Mouse (Mus musculus): ENCODE data around the gene Cxcl16. TPM values are rescaled to one million over a fixed set of nuclear protein-coding genes. Genes with fewer than 3 reads are reported as not detected.
"Not testable (repeated sequence)": the region's sequence is repeated elsewhere in the genome, so short reads cannot be mapped to it uniquely, and the experiment has no call there.

Gene Cxcl16
- polyA plus RNA-seq, 1 experiment from 2014 or later = 6.0 TPM

- Histone ChIP-seq H3K9me3 (ENCODE audit: control insufficient read depth, low read length) (no peaks in the 10 kb centered on the region), H3K36me3 (ENCODE audit: control insufficient read depth, insufficient read depth, low read length) (no peaks in the 10 kb centered on the region), H3K4me1 (ENCODE audit: control insufficient read depth, insufficient read depth, low read length) (no peaks in the 10 kb centered on the region), H3K4me3 (ENCODE audit: low read length) (no peak overlapping the region), H3K27me3 (ENCODE audit: control insufficient read depth, insufficient read depth, low read length) (no peaks in the 10 kb centered on the region), H3K9ac (ENCODE audit: low read depth, low read length) (no peak overlapping the region), H3K4me2 (replicated peaks; ENCODE audit: low read depth, low read length) (no peak overlapping the region), H3K27ac (ENCODE audit: low read depth, low read length) (no peak overlapping the region)
- no peak for ATAC-seq (ENCODE audit: low FRiP score, low TSS enrichment)
- WGBS = 36% methylated on average over 4 of the region's 4 CpGs
Observed at GRCm38 (mm10) chr11:70487816-70488215, 28.0 kb upstream of the Cxcl16 start.

- WGBS = 54% methylated on average over 2 of the region's 2 CpGs
- Histone ChIP-seq H3K27me3 (ENCODE audit: control insufficient read depth, insufficient read depth, low read length) (no peaks in the 10 kb centered on the region), H3K4me1 (ENCODE audit: control insufficient read depth, insufficient read depth, low read length) (no peaks in the 10 kb centered on the region), H3K9ac (ENCODE audit: low read depth, low read length) (no peak overlapping the region), H3K9me3 (ENCODE audit: control insufficient read depth, low read length) (no peaks in the 10 kb centered on the region), H3K4me2 (replicated peaks; ENCODE audit: low read depth, low read length) (no peak overlapping the region), H3K27ac (ENCODE audit: low read depth, low read length) (no peak overlapping the region), H3K4me3 (ENCODE audit: low read length) (no peak overlapping the region), H3K36me3 (ENCODE audit: control insufficient read depth, insufficient read depth, low read length) (no peaks in the 10 kb centered on the region)
- ATAC-seq (ENCODE audit: low FRiP score, low TSS enrichment) = peak; percentile 16; the same call in 1 of the 2 replicates
Observed at GRCm38 (mm10) chr11:70485498-70485897, 25.7 kb upstream of the Cxcl16 start.

GRCm38 (mm10) chr11:70474872-70475534 is 15.2 kb upstream of the Cxcl16 start:
- Histone ChIP-seq H3K4me1 (ENCODE audit: control insufficient read depth, insufficient read depth, low read length) (peaks cover 4% of the 10 kb centered on the region; the same call in 1 of the 2 replicates), H3K27ac (ENCODE audit: low read depth, low read length) (peak overlapping the region; percentile 14; the same call in 1 of the 2 replicates), H3K4me2 (replicated peaks; ENCODE audit: low read depth, low read length) (no peak overlapping the region; the same call in 1 of the 2 replicates), H3K9me3 (ENCODE audit: control insufficient read depth, low read length) (no peaks in the 10 kb centered on the region), H3K36me3 (ENCODE audit: control insufficient read depth, insufficient read depth, low read length) (no peaks in the 10 kb centered on the region), H3K4me3 (ENCODE audit: low read length) (no peak overlapping the region), H3K27me3 (ENCODE audit: control insufficient read depth, insufficient read depth, low read length) (no peaks in the 10 kb centered on the region), H3K9ac (ENCODE audit: low read depth, low read length) (no peak overlapping the region)
- ATAC-seq (ENCODE audit: low FRiP score, low TSS enrichment) = peak; percentile 46; the same call in 1 of the 2 replicates
- WGBS = 58% methylated on average over 12 of the region's 12 CpGs

GRCm38 (mm10) chr11:70473291-70473690 is 13.5 kb upstream of the Cxcl16 start:
- H3K4me1 ChIP-seq (ENCODE audit: control insufficient read depth, insufficient read depth, low read length); H3K9me3 ChIP-seq (ENCODE audit: control insufficient read depth, low read length); H3K27me3 ChIP-seq (ENCODE audit: control insufficient read depth, insufficient read depth, low read length); H3K36me3 ChIP-seq (ENCODE audit: control insufficient read depth, insufficient read depth, low read length); H3K4me3 ChIP-seq (ENCODE audit: low read length); H3K4me2 ChIP-seq (replicated peaks; ENCODE audit: low read depth, low read length); H3K27ac ChIP-seq (ENCODE audit: low read depth, low read length); ATAC-seq (ENCODE audit: low FRiP score, low TSS enrichment); H3K9ac ChIP-seq (ENCODE audit: low read depth, low read length): not testable (repeated sequence)
- 70% methylated on average over 5 of the region's 5 CpGs for WGBS

GRCm38 (mm10) chr11:70472716-70473115 is 12.9 kb upstream of the Cxcl16 start:
- no peaks in the 10 kb centered on the region for H3K27me3 ChIP-seq (ENCODE audit: control insufficient read depth, insufficient read depth, low read length)
- ATAC-seq (ENCODE audit: low FRiP score, low TSS enrichment) = no peak
- no peak overlapping the region for H3K27ac ChIP-seq (ENCODE audit: low read depth, low read length)

GRCm38 (mm10) chr11:70469764-70470163 is 10.0 kb upstream of the Cxcl16 start:
- Histone ChIP-seq H3K27me3 (ENCODE audit: control insufficient read depth, insufficient read depth, low read length) (peaks cover 7% of the 10 kb centered on the region; the same call in 1 of the 2 replicates), H3K27ac (ENCODE audit: low read depth, low read length) (no peak overlapping the region), H3K4me2 (replicated peaks; ENCODE audit: low read depth, low read length) (no peak overlapping the region), H3K36me3 (ENCODE audit: control insufficient read depth, insufficient read depth, low read length) (no peaks in the 10 kb centered on the region), H3K9ac (ENCODE audit: low read depth, low read length) (no peak overlapping the region), H3K4me1 (ENCODE audit: control insufficient read depth, insufficient read depth, low read length) (peaks cover 13% of the 10 kb centered on the region; the same call in 1 of the 2 replicates), H3K4me3 (ENCODE audit: low read length) (no peak overlapping the region), H3K9me3 (ENCODE audit: control insufficient read depth, low read length) (no peaks in the 10 kb centered on the region)
- WGBS = 91% methylated on average over 3 of the region's 3 CpGs
- ATAC-seq (ENCODE audit: low FRiP score, low TSS enrichment) = no peak

More at GRCm38 (mm10) chr11:70472716-70473115, 12.9 kb upstream of the Cxcl16 start:
- Histone ChIP-seq H3K36me3 (ENCODE audit: control insufficient read depth, insufficient read depth, low read length) (no peaks in the 10 kb centered on the region), H3K9me3 (ENCODE audit: control insufficient read depth, low read length) (no peaks in the 10 kb centered on the region), H3K4me3 (ENCODE audit: low read length) (no peak overlapping the region), H3K4me1 (ENCODE audit: control insufficient read depth, insufficient read depth, low read length) (peaks cover 4% of the 10 kb centered on the region; the same call in 1 of the 2 replicates), H3K9ac (ENCODE audit: low read depth, low read length) (no peak overlapping the region), H3K4me2 (replicated peaks; ENCODE audit: low read depth, low read length) (no peak overlapping the region)

- no peak for ATAC-seq (ENCODE audit: low FRiP score, low TSS enrichment)
- Histone ChIP-seq H3K4me2 (replicated peaks; ENCODE audit: low read depth, low read length) (no peak overlapping the region), H3K27me3 (ENCODE audit: control insufficient read depth, insufficient read depth, low read length) (peaks cover 14% of the 10 kb centered on the region; the same call in 1 of the 2 replicates)
Observed at GRCm38 (mm10) chr11:70467902-70468619, 8.3 kb upstream of the Cxcl16 start.

GRCm38 (mm10) chr11:70465824-70466223 is 6.0 kb upstream of the Cxcl16 start:
- peak overlapping the region; percentile 28; the same call in 1 of the 2 replicates for H3K9ac ChIP-seq (ENCODE audit: low read depth, low read length)
- peaks cover 14% of the 10 kb centered on the region; the same call in 1 of the 2 replicates for H3K27me3 ChIP-seq (ENCODE audit: control insufficient read depth, insufficient read depth, low read length)
- peak overlapping the region; percentile 46 for H3K4me2 ChIP-seq (replicated peaks; ENCODE audit: low read depth, low read length)
- no peak for ATAC-seq (ENCODE audit: low FRiP score, low TSS enrichment)
- peak overlapping the region; percentile 25 for H3K4me3 ChIP-seq (ENCODE audit: low read length)
- H3K4me1 ChIP-seq (ENCODE audit: control insufficient read depth, insufficient read depth, low read length) = peaks cover 10% of the 10 kb centered on the region; the same call in 1 of the 2 replicates
- WGBS = 14% methylated on average over 23 of the region's 23 CpGs
- H3K9me3 ChIP-seq (ENCODE audit: control insufficient read depth, low read length) = no peaks in the 10 kb centered on the region
- H3K27ac ChIP-seq (ENCODE audit: low read depth, low read length) = no peak overlapping the region
- H3K36me3 ChIP-seq (ENCODE audit: control insufficient read depth, insufficient read depth, low read length) = no peaks in the 10 kb centered on the region

More at GRCm38 (mm10) chr11:70467902-70468619, 8.3 kb upstream of the Cxcl16 start:
- 88% methylated on average over 5 of the region's 5 CpGs for WGBS
- H3K4me3 ChIP-seq (ENCODE audit: low read length) = no peak overlapping the region
- no peaks in the 10 kb centered on the region for H3K36me3 ChIP-seq (ENCODE audit: control insufficient read depth, insufficient read depth, low read length)
- H3K9ac ChIP-seq (ENCODE audit: low read depth, low read length) = no peak overlapping the region
- H3K9me3 ChIP-seq (ENCODE audit: control insufficient read depth, low read length) = no peaks in the 10 kb centered on the region
- peaks cover 10% of the 10 kb centered on the region; the same call in 1 of the 2 replicates for H3K4me1 ChIP-seq (ENCODE audit: control insufficient read depth, insufficient read depth, low read length)
- no peak overlapping the region for H3K27ac ChIP-seq (ENCODE audit: low read depth, low read length)

GRCm38 (mm10) chr11:70465211-70465610 is 5.4 kb upstream of the Cxcl16 start:
- Histone ChIP-seq H3K27me3 (ENCODE audit: control insufficient read depth, insufficient read depth, low read length) (peaks cover 19% of the 10 kb centered on the region), H3K9me3 (ENCODE audit: control insufficient read depth, low read length) (no peaks in the 10 kb centered on the region), H3K9ac (ENCODE audit: low read depth, low read length) (peak overlapping the region; percentile 28; the same call in 1 of the 2 replicates), H3K4me3 (ENCODE audit: low read length) (peak overlapping the region; percentile 25), H3K27ac (ENCODE audit: low read depth, low read length) (no peak overlapping the region), H3K4me1 (ENCODE audit: control insufficient read depth, insufficient read depth, low read length) (peaks cover 10% of the 10 kb centered on the region; the same call in 1 of the 2 replicates), H3K36me3 (ENCODE audit: control insufficient read depth, insufficient read depth, low read length) (no peaks in the 10 kb centered on the region), H3K4me2 (replicated peaks; ENCODE audit: low read depth, low read length) (peak overlapping the region; percentile 46)
- 0 out of 2 replicates have a peak, but pooled peaks have one; percentile 41 for ATAC-seq (ENCODE audit: low FRiP score, low TSS enrichment)
- WGBS = 24% methylated on average over 16 of the region's 16 CpGs

Measured in kidney, embryonic 14.5 days (tissue).